Mouse (Mus musculus) retina, postnatal 7 days (tissue): Measurements from ENCODE around the gene Foxp1.

Experiments
- DNase-seq: peaks from one replicate; pipeline ENCODE4 v3.0.0-alpha.2; 2012; ENCODE audit warnings: low read depth, low spot score

Gene Foxp1

GRCm38 (mm10) chr6:99522359-99523108 lies at the start of gene Foxp1:
Foxp1 (minus strand) TSS chr6:99522721.
- DNase-seq = peak; percentile 84

- no peak for DNase-seq
Measured at GRCm38 (mm10) chr6:99572071-99572470, 49.5 kb upstream of the Foxp1 start.

- DNase-seq = no peak
Measured at GRCm38 (mm10) chr6:99566921-99567320, 44.4 kb upstream of the Foxp1 start.

- no peak for DNase-seq
Measured at GRCm38 (mm10) chr6:99564766-99565165, 42.2 kb upstream of the Foxp1 start.

- no peak for DNase-seq
Measured at GRCm38 (mm10) chr6:99556950-99557349, 34.4 kb upstream of the Foxp1 start.

GRCm38 (mm10) chr6:99552816-99553215 lies 30.3 kb upstream of the Foxp1 start:
- DNase-seq = no peak

GRCm38 (mm10) chr6:99546416-99546815 lies 23.9 kb upstream of the Foxp1 start:
- no peak for DNase-seq

GRCm38 (mm10) chr6:99545437-99545836 lies 22.9 kb upstream of the Foxp1 start:
- no peak for DNase-seq

GRCm38 (mm10) chr6:99541105-99541504 lies 18.6 kb upstream of the Foxp1 start:
- no peak for DNase-seq

- no peak for DNase-seq
Measured at GRCm38 (mm10) chr6:99540653-99541052, 18.1 kb upstream of the Foxp1 start.

GRCm38 (mm10) chr6:99540146-99540545 lies 17.6 kb upstream of the Foxp1 start:
- no peak for DNase-seq

GRCm38 (mm10) chr6:99538194-99538941 lies 15.8 kb upstream of the Foxp1 start:
- no peak for DNase-seq

GRCm38 (mm10) chr6:99534211-99534745 lies 11.8 kb upstream of the Foxp1 start:
- no peak for DNase-seq

- no peak for DNase-seq
Measured at GRCm38 (mm10) chr6:99532458-99532857, 9.9 kb upstream of the Foxp1 start.

- no peak for DNase-seq
Measured at GRCm38 (mm10) chr6:99528972-99529371, 6.5 kb upstream of the Foxp1 start.

GRCm38 (mm10) chr6:99527457-99528105 lies 5.1 kb upstream of the Foxp1 start:
- no peak for DNase-seq

- no peak for DNase-seq
Measured at GRCm38 (mm10) chr6:99525351-99525750, 2.8 kb upstream of the Foxp1 start.

GRCm38 (mm10) chr6:99523679-99524370 lies 1.3 kb upstream of the Foxp1 start:
- DNase-seq = no peak

GRCm38 (mm10) chr6:99523109-99523632 lies 650 bp upstream of the Foxp1 start:
- peak; percentile 50 for DNase-seq

- DNase-seq = peak; percentile 24
Measured at GRCm38 (mm10) chr6:99521641-99522358, 721 bp downstream of the Foxp1 start.
